Mouse (Mus musculus): ENCODE measurements around the gene Qk. TPM values are rescaled to one million over a fixed set of nuclear protein-coding genes. Genes with fewer than 3 reads are reported as not detected.

The Qk gene
- polyA plus RNA-seq, 1 experiment, result 76.0 TPM

DNA sequence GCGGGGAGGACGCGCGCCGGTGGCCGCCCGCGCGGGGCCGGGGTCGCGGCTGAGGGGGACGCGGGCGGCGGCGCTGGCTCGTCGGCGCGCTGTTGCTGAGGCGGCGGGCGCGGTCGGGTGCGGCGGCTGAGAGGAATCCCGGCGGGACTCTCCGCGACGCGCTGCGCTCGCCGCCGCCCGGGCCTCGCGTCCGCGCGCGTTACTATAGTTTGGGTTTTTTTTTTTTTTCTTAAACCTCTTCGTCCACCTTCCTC is 296 bp downstream of the Qk start:
- H3K4me1 ChIP-seq (ENCODE audit: control insufficient read depth, insufficient read depth, insufficient read length), result no peaks in the 10 kb centered on the region; the same call in 1 of the 2 replicates
- no peak for DNase-seq (ENCODE audit: low read depth in 1 of 2, low spot score in 2 of 2)
- H3K27me3 ChIP-seq (ENCODE audit: control insufficient read depth, insufficient read depth, low read length), result no peaks in the 10 kb centered on the region
- H3K4me3 ChIP-seq (ENCODE audit: extremely low read depth, insufficient read depth, insufficient read length), result peak overlapping the region; percentile 66
- H3K36me3 ChIP-seq (ENCODE audit: control insufficient read depth, insufficient read depth, low read length), result no peaks in the 10 kb centered on the region
- TF ChIP-seq POLR2A (IDR thresholded peaks at IDR 0.05; ENCODE audit: low read depth, low read length), result no peak
- no peak for TF ChIP-seq CTCF (IDR thresholded peaks at IDR 0.05; ENCODE audit: extremely low read depth, insufficient read depth, insufficient read length, insufficient replicate concordance)
- 10% methylated on average over 42 of the region's 46 CpGs for WGBS
- H3K27ac ChIP-seq (ENCODE audit: insufficient read depth, low read length), result peak overlapping the region; percentile 98

DNA sequence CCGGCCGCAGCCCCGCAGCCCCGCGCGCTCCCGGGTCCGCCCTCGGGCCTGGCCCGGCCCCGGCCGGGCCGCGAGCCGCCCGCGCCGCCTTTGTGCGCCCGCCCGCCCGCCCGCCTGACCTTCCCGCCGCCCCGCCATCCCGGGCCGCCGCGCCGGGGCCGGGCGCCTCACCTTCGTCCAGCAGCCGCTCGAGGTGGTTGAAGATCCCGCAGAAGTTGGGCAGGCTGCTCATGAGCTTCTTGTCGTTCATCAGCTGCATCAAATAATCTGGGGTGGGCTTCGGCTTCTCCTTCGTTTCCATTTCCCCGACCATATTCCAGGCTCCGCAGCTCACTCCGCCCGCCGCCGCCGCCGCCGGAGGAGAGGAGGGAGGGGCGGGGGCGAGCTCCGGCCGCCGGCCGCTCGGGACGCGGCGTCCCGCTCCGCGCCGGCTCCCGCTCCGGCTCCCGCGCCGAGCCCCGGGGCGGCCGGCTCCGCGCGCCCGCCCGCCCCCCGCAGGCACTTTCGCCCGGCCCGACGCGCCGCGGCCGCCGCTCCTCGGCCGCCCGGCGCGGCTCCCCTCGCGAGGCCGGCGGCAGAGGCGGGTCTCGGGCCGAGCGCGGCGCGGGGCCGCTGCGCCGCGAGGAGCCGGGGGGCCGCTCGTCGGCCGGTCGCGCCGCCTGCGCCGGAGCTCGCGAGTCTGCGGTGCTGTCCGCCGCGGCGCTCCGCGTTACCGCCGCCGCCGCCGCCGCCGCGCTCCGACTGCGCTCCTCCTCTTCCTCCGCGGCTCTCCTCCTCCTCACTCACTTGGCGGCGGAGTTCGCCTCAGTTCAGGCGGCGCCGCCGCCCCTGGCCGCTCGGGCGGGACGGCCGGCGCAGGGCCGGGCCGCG is 858 bp downstream of the Qk start:
- Histone ChIP-seq H3K4me1 (ENCODE audit: control insufficient read depth, insufficient read depth, insufficient read length) (no peaks in the 10 kb centered on the region; the same call in 1 of the 2 replicates), H3K27ac (ENCODE audit: insufficient read depth, low read length) (peak overlapping the region; percentile 98), H3K36me3 (ENCODE audit: control insufficient read depth, insufficient read depth, low read length) (no peaks in the 10 kb centered on the region), H3K27me3 (ENCODE audit: control insufficient read depth, insufficient read depth, low read length) (no peaks in the 10 kb centered on the region), H3K4me3 (ENCODE audit: extremely low read depth, insufficient read depth, insufficient read length) (peak overlapping the region; percentile 98)
- peak in 1 of 2 experiments; percentile 71 for DNase-seq (ENCODE audit: low read depth in 1 of 2, low spot score in 2 of 2)
- TF ChIP-seq POLR2A (IDR thresholded peaks at IDR 0.05; ENCODE audit: low read depth, low read length) (peak; percentile 43), CTCF (IDR thresholded peaks at IDR 0.05; ENCODE audit: extremely low read depth, insufficient read depth, insufficient read length, insufficient replicate concordance) (no peak)
- WGBS, result 14% methylated on average over 135 of the region's 153 CpGs

DNA sequence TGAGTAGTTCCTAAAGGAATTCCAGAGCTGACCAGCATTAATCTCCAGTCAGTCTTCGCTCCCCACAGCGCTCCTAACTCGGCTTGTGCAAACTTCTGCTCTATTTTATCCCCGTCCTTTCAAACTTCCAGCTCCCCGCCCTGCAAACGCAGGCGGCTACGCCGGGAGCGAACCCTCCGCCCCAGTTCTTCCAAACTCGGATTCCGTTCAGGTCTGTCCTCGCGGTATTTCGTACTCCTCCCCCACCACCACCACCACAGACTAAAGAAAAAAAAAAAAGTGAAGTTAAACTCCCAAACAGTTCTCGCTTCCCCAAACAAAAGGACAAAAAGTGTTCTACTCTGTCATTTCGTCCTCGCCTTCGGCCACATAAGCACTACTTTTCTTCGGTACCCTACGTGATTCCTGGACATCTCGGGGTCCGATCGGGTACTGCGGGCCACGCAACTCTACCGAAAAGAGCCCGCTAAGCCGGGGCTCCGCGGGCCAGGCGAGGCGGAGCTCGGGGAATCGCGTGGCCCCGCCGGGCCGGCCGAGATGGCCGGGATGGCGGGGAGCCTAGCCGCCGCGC is 1.6 kb downstream of the Qk start:
- TF ChIP-seq CTCF (IDR thresholded peaks at IDR 0.05; ENCODE audit: extremely low read depth, insufficient read depth, insufficient read length, insufficient replicate concordance), result no peak
- peak; percentile 14; the same call in 1 of the 2 replicates for TF ChIP-seq POLR2A (IDR thresholded peaks at IDR 0.05; ENCODE audit: low read depth, low read length)
- peak; percentile 58 to 60 for DNase-seq (ENCODE audit: low read depth in 1 of 2, low spot score in 2 of 2)
- Histone ChIP-seq H3K27ac (ENCODE audit: insufficient read depth, low read length) (peak overlapping the region; percentile 91), H3K36me3 (ENCODE audit: control insufficient read depth, insufficient read depth, low read length) (no peaks in the 10 kb centered on the region), H3K4me1 (ENCODE audit: control insufficient read depth, insufficient read depth, insufficient read length) (no peaks in the 10 kb centered on the region; the same call in 1 of the 2 replicates), H3K4me3 (ENCODE audit: extremely low read depth, insufficient read depth, insufficient read length) (peak overlapping the region; percentile 98), H3K27me3 (ENCODE audit: control insufficient read depth, insufficient read depth, low read length) (no peaks in the 10 kb centered on the region)
- WGBS, result under 1% methylated on average over 46 of the region's 46 CpGs

DNA sequence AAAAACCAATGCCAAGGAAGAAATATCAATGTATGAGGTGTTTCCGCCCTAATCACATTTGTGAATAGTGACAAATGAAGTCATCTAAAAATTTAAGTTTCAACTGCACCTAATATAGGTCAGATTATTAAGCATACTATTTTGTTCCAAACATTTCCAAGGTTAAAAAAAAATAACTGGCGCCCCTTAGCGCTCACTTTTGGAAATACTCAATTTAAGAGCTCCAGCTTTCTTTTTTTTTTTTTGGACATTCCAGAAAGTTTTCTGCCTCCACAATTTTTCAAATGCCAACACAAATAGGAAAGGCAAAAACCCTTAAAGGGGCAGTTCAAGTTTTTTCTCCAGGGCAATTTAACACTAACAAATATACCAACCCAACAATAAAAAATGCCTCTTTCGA is 2.5 kb downstream of the Qk start:
- H3K36me3 ChIP-seq (ENCODE audit: control insufficient read depth, insufficient read depth, low read length), result no peaks in the 10 kb centered on the region
- DNase-seq (ENCODE audit: low read depth in 1 of 2, low spot score in 2 of 2), result peak in 1 of 2 experiments; percentile 24

DNA sequence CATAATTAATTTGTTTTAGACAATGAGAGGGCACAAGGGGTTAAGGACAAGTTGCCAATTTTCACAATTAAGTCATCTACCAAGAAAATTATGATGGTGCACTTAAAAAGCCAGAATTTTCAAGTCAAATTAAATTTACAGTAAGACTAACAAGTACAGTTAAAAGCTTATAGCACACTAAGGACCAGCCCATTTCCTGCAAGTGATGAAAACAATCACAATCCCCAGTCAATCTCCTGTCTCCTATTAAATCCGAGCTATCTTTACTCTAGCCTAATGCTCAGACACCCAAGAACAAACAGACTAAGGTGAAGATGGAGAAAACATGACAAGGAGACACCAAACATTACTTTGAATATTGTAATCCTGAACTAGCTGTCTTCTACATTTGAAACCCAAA is 3.2 kb downstream of the Qk start:
- WGBS, result 8% methylated on average over 1 of the region's 1 CpGs
- no peaks in the 10 kb centered on the region for H3K36me3 ChIP-seq (ENCODE audit: control insufficient read depth, insufficient read depth, low read length)
- DNase-seq (ENCODE audit: low read depth in 1 of 2, low spot score in 2 of 2), result no peak
- peak overlapping the region; percentile 8; the same call in 1 of the 2 replicates for H3K4me3 ChIP-seq (ENCODE audit: extremely low read depth, insufficient read depth, insufficient read length)
- H3K27ac ChIP-seq (ENCODE audit: insufficient read depth, low read length), result no peak overlapping the region
- H3K4me1 ChIP-seq (ENCODE audit: control insufficient read depth, insufficient read depth, insufficient read length), result peaks cover 2% of the 10 kb centered on the region; the same call in 1 of the 2 replicates
- TF ChIP-seq CTCF (IDR thresholded peaks at IDR 0.05; ENCODE audit: extremely low read depth, insufficient read depth, insufficient read length, insufficient replicate concordance), result no peak
- TF ChIP-seq POLR2A (IDR thresholded peaks at IDR 0.05; ENCODE audit: low read depth, low read length), result no peak
- H3K27me3 ChIP-seq (ENCODE audit: control insufficient read depth, insufficient read depth, low read length), result no peaks in the 10 kb centered on the region

More for the DNA sequence above, 2.5 kb downstream of the Qk start:
- TF ChIP-seq CTCF (IDR thresholded peaks at IDR 0.05; ENCODE audit: extremely low read depth, insufficient read depth, insufficient read length, insufficient replicate concordance) (no peak), POLR2A (IDR thresholded peaks at IDR 0.05; ENCODE audit: low read depth, low read length) (no peak)
- H3K4me3 ChIP-seq (ENCODE audit: extremely low read depth, insufficient read depth, insufficient read length), result peak overlapping the region; percentile 98
- WGBS, result 9% methylated on average over 4 of the region's 4 CpGs
- H3K27me3 ChIP-seq (ENCODE audit: control insufficient read depth, insufficient read depth, low read length), result no peaks in the 10 kb centered on the region
- H3K27ac ChIP-seq (ENCODE audit: insufficient read depth, low read length), result peak overlapping the region; percentile 91; the same call in 1 of the 2 replicates
- H3K4me1 ChIP-seq (ENCODE audit: control insufficient read depth, insufficient read depth, insufficient read length), result peaks cover 2% of the 10 kb centered on the region; the same call in 1 of the 2 replicates

DNA sequence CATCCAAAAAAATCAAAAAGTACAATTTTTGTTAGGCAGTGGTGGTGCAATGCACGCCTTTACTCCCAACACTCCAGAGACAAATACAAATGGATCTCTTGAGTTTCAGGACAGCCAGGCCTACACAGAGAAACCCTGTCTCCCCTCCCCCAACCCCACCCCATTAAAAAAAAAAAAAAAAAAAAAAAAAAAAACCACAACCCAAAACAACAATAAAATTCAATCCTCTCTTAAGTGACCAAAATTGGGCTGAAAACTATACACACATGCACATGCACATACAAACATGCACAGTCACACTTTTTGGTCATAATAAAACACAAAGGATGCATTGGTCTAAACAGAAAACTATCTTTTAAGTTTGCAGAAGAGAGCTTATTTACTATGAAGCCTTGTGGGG is 9.6 kb downstream of the Qk start:
- DNase-seq (ENCODE audit: low read depth in 1 of 2, low spot score in 2 of 2), result no peak
- peaks cover 7% of the 10 kb centered on the region; the same call in 1 of the 2 replicates for H3K4me1 ChIP-seq (ENCODE audit: control insufficient read depth, insufficient read depth, insufficient read length)
- no peak overlapping the region for H3K4me3 ChIP-seq (ENCODE audit: extremely low read depth, insufficient read depth, insufficient read length)
- WGBS, result 84% methylated on average over 1 of the region's 1 CpGs
- no peaks in the 10 kb centered on the region for H3K27me3 ChIP-seq (ENCODE audit: control insufficient read depth, insufficient read depth, low read length)
- H3K27ac ChIP-seq (ENCODE audit: insufficient read depth, low read length), result no peak overlapping the region
- no peaks in the 10 kb centered on the region for H3K36me3 ChIP-seq (ENCODE audit: control insufficient read depth, insufficient read depth, low read length)
- TF ChIP-seq POLR2A (IDR thresholded peaks at IDR 0.05; ENCODE audit: low read depth, low read length) (no peak), CTCF (IDR thresholded peaks at IDR 0.05; ENCODE audit: extremely low read depth, insufficient read depth, insufficient read length, insufficient replicate concordance) (no peak)

Measured in spleen, adult 2 months (tissue).